Mouse (Mus musculus): ENCODE results near the gene Kif1b. TPM values are rescaled to one million over a fixed set of nuclear protein-coding genes. Genes with fewer than 3 reads are reported as not detected.

Kif1b gene
- polyA plus RNA-seq, 2 experiments = 3.6 to 4.6 TPM

GRCm38 (mm10) chr4:149258926-149259325 is 48.6 kb downstream of the Kif1b start:
- DNase-seq (ENCODE audit: low read depth in 3 of 3, low spot score in 3 of 3) = no peak
- no peaks in the 10 kb centered on the region for H3K9me3 ChIP-seq (ENCODE audit: control insufficient read depth, low read length)
- H3K4me2 ChIP-seq (ENCODE audit: low read depth) = no peak overlapping the region
- H3K4me1 ChIP-seq (replicated peaks; ENCODE audit: control insufficient read depth in 2 of 2, insufficient read depth in 2 of 2, low read length in 1 of 2) = no peaks in the 10 kb centered on the region
- no peaks in the 10 kb centered on the region for H3K36me3 ChIP-seq (replicated peaks; ENCODE audit: control insufficient read depth, insufficient read depth, low read depth)
- no peak overlapping the region for H3K9ac ChIP-seq (replicated peaks)
- H3K4me3 ChIP-seq (ENCODE audit: insufficient read depth in 1 of 2, low read depth in 2 of 2, low read length in 2 of 2) = no peak overlapping the region
- ATAC-seq (ENCODE audit: insufficient read depth) = no peak
- H3K27me3 ChIP-seq (ENCODE audit: control insufficient read depth, insufficient read depth, low read length) = no peaks in the 10 kb centered on the region
- no peak overlapping the region for H3K27ac ChIP-seq
- TF ChIP-seq CTCF (IDR thresholded peaks at IDR 0.05; ENCODE audit: low read depth) (no peak), EP300 (IDR thresholded peaks at IDR 0.05; ENCODE audit: low read depth) (no peak)
- whole genome bisulfite sequencing (ENCODE audit: insufficient replicate concordance) = 67% methylated on average over 3 of the region's 3 CpGs

- 69% methylated on average over 15 of the region's 15 CpGs for WGBS (ENCODE audit: insufficient replicate concordance)
Measured at GRCm38 (mm10) chr4:149256511-149257300, 50.8 kb downstream of the Kif1b start.

GRCm38 (mm10) chr4:149255277-149256270 is 51.9 kb downstream of the Kif1b start:
- DNase-seq (ENCODE audit: low read depth in 3 of 3, low spot score in 3 of 3) = no peak
- Histone ChIP-seq H3K9ac (replicated peaks) (no peak overlapping the region), H3K27ac (no peak overlapping the region), H3K4me2 (ENCODE audit: low read depth) (no peak overlapping the region), H3K36me3 (replicated peaks; ENCODE audit: control insufficient read depth, insufficient read depth, low read depth) (no peaks in the 10 kb centered on the region), H3K9me3 (ENCODE audit: control insufficient read depth, low read length) (no peaks in the 10 kb centered on the region), H3K4me1 (replicated peaks; ENCODE audit: control insufficient read depth in 2 of 2, insufficient read depth in 2 of 2, low read length in 1 of 2) (no peaks in the 10 kb centered on the region), H3K27me3 (ENCODE audit: control insufficient read depth, insufficient read depth, low read length) (no peaks in the 10 kb centered on the region), H3K4me3 (ENCODE audit: insufficient read depth in 1 of 2, low read depth in 2 of 2, low read length in 2 of 2) (no peak overlapping the region)
- ATAC-seq (ENCODE audit: insufficient read depth) = no peak
- WGBS (ENCODE audit: insufficient replicate concordance) = 57% methylated on average over 13 of the region's 13 CpGs
- TF ChIP-seq CTCF (IDR thresholded peaks at IDR 0.05; ENCODE audit: low read depth) (no peak), EP300 (IDR thresholded peaks at IDR 0.05; ENCODE audit: low read depth) (no peak)

More at GRCm38 (mm10) chr4:149256511-149257300, 50.8 kb downstream of the Kif1b start:
- DNase-seq (ENCODE audit: low read depth in 3 of 3, low spot score in 3 of 3) (no peak), ATAC-seq (ENCODE audit: insufficient read depth) (no peak)
- TF ChIP-seq CTCF (IDR thresholded peaks at IDR 0.05; ENCODE audit: low read depth) = no peak
- TF ChIP-seq EP300 (IDR thresholded peaks at IDR 0.05; ENCODE audit: low read depth) = no peak
- Histone ChIP-seq H3K4me1 (replicated peaks; ENCODE audit: control insufficient read depth in 2 of 2, insufficient read depth in 2 of 2, low read length in 1 of 2) (no peaks in the 10 kb centered on the region), H3K27me3 (ENCODE audit: control insufficient read depth, insufficient read depth, low read length) (no peaks in the 10 kb centered on the region), H3K36me3 (replicated peaks; ENCODE audit: control insufficient read depth, insufficient read depth, low read depth) (no peaks in the 10 kb centered on the region), H3K9me3 (ENCODE audit: control insufficient read depth, low read length) (no peaks in the 10 kb centered on the region), H3K27ac (no peak overlapping the region), H3K4me2 (ENCODE audit: low read depth) (no peak overlapping the region), H3K4me3 (ENCODE audit: insufficient read depth in 1 of 2, low read depth in 2 of 2, low read length in 2 of 2) (no peak overlapping the region), H3K9ac (replicated peaks) (no peak overlapping the region)

- 67% methylated on average over 4 of the region's 4 CpGs for WGBS (ENCODE audit: insufficient replicate concordance)
- Histone ChIP-seq H3K27ac (no peak overlapping the region), H3K4me2 (ENCODE audit: low read depth) (no peak overlapping the region)
Measured at GRCm38 (mm10) chr4:149254827-149255226, 52.7 kb downstream of the Kif1b start.

GRCm38 (mm10) chr4:149249311-149249710 is 58.2 kb downstream of the Kif1b start:
- no peak for ATAC-seq (ENCODE audit: insufficient read depth)
- TF ChIP-seq CTCF (IDR thresholded peaks at IDR 0.05; ENCODE audit: low read depth) = no peak
- no peaks in the 10 kb centered on the region for H3K27me3 ChIP-seq (ENCODE audit: control insufficient read depth, insufficient read depth, low read length)
- no peaks in the 10 kb centered on the region for H3K4me1 ChIP-seq (replicated peaks; ENCODE audit: control insufficient read depth in 2 of 2, insufficient read depth in 2 of 2, low read length in 1 of 2)
- DNase-seq (ENCODE audit: low read depth in 3 of 3, low spot score in 3 of 3) = no peak
- WGBS (ENCODE audit: insufficient replicate concordance) = 60% methylated on average over 1 of the region's 1 CpGs
- no peak overlapping the region for H3K4me2 ChIP-seq (ENCODE audit: low read depth)
- H3K27ac ChIP-seq = no peak overlapping the region
- no peaks in the 10 kb centered on the region for H3K9me3 ChIP-seq (ENCODE audit: control insufficient read depth, low read length)
- H3K9ac ChIP-seq (replicated peaks) = no peak overlapping the region
- no peaks in the 10 kb centered on the region for H3K36me3 ChIP-seq (replicated peaks; ENCODE audit: control insufficient read depth, insufficient read depth, low read depth)
- H3K4me3 ChIP-seq (ENCODE audit: insufficient read depth in 1 of 2, low read depth in 2 of 2, low read length in 2 of 2) = no peak overlapping the region

More at GRCm38 (mm10) chr4:149254827-149255226, 52.7 kb downstream of the Kif1b start:
- no peaks in the 10 kb centered on the region for H3K27me3 ChIP-seq (ENCODE audit: control insufficient read depth, insufficient read depth, low read length)
- H3K9ac ChIP-seq (replicated peaks) = no peak overlapping the region
- no peaks in the 10 kb centered on the region for H3K36me3 ChIP-seq (replicated peaks; ENCODE audit: control insufficient read depth, insufficient read depth, low read depth)
- ATAC-seq (ENCODE audit: insufficient read depth) (no peak), DNase-seq (ENCODE audit: low read depth in 3 of 3, low spot score in 3 of 3) (no peak)
- no peak for TF ChIP-seq EP300 (IDR thresholded peaks at IDR 0.05; ENCODE audit: low read depth)
- no peak for TF ChIP-seq CTCF (IDR thresholded peaks at IDR 0.05; ENCODE audit: low read depth)
- no peaks in the 10 kb centered on the region for H3K9me3 ChIP-seq (ENCODE audit: control insufficient read depth, low read length)
- H3K4me1 ChIP-seq (replicated peaks; ENCODE audit: control insufficient read depth in 2 of 2, insufficient read depth in 2 of 2, low read length in 1 of 2) = no peaks in the 10 kb centered on the region
- no peak overlapping the region for H3K4me3 ChIP-seq (ENCODE audit: insufficient read depth in 1 of 2, low read depth in 2 of 2, low read length in 2 of 2)

Data from liver, embryonic 14.5 days (tissue).